Mouse (Mus musculus) midbrain, embryonic 14.5 days (tissue): ENCODE results near the gene Prdm16. TPM values are rescaled to one million over a fixed set of nuclear protein-coding genes. Genes with fewer than 3 reads are reported as not detected.

Source experiments
- ATAC-seq: fragments of 200-750 bp; cut with Nextera tagmentation; 2 replicates; pipeline ENCODE4 v1.8.0; 2017; ENCODE audit warnings: moderate number of reproducible peaks, moderate library complexity; ENCODE audit not compliant: low FRiP score, low TSS enrichment
- DNase-seq: peaks from one replicate; pipeline ENCODE4 v3.0.0-alpha.2; 2015
- H3K27ac ChIP-seq: fragments of 300-500 bp; sonication (generic); replicated peaks from 2 replicates; pipeline ENCODE4 v1.5.1; 2014; ENCODE audit warnings: mild to moderate bottlenecking, low read depth, low read length, moderate library complexity
- H3K27me3 ChIP-seq: fragments of 300-500 bp; sonication (generic); 2 replicates; pipeline ENCODE4 v1.6.1; 2014; ENCODE audit warnings: low read length, control low read depth, mixed read lengths; ENCODE audit not compliant: control insufficient read depth, insufficient read depth
- H3K36me3 ChIP-seq: fragments of 300-500 bp; sonication (generic); 2 replicates; pipeline ENCODE4 v1.6.1; 2014; ENCODE audit warnings: low read length, control low read depth; ENCODE audit not compliant: control insufficient read depth, insufficient read depth
- H3K4me1 ChIP-seq: fragments of 300-500 bp; sonication (generic); 2 replicates; pipeline ENCODE4 v1.6.1; 2014; ENCODE audit warnings: mild to moderate bottlenecking, antibody characterized with exemption, low read length, control low read depth; ENCODE audit not compliant: control insufficient read depth, insufficient read depth
- H3K4me2 ChIP-seq: fragments of 300-500 bp; sonication (generic); 2 replicates; pipeline ENCODE4 v1.6.1; 2014; ENCODE audit warnings: mild to moderate bottlenecking, low read length, moderate library complexity
- H3K4me3 ChIP-seq: fragments of 300-500 bp; sonication (generic); replicated peaks from 2 replicates; pipeline ENCODE4 v1.5.1; 2014; ENCODE audit warnings: low read depth, low read length
- H3K9ac ChIP-seq: fragments of 300-500 bp; sonication (generic); replicated peaks from 2 replicates; pipeline ENCODE4 v1.6.1; 2014; ENCODE audit warnings: mild to moderate bottlenecking, low read length, moderate library complexity
- H3K9me3 ChIP-seq: fragments of 300-500 bp; sonication (generic); 2 replicates; pipeline ENCODE4 v1.6.1; 2016; ENCODE audit warnings: low read length, control low read depth, mixed read lengths; ENCODE audit not compliant: control insufficient read depth
- WGBS: fragments of 180-500 bp; shearing (Covaris S2); extraction: QIAGEN DNeasy Blood & Tissue Kit; methylation state at CpG from one replicate; pipeline ENCODE4 v1.1.7; 2014; 5-methylcytosine and 5-hydroxymethylcytosine counted together
- polyA plus RNA-seq: library from polyadenylated mRNA; unstranded; fragments of >200 nt; fragmentation: Nextera tagmentation; extraction: Ambion mirVana; gene quantifications from 2 replicates; pipeline ENCODE4 v1.2.1, GENCODE M21; 2014

The Prdm16 gene
- polyA plus RNA-seq, 1 experiment from 2014 or later, result 10.1 TPM

DNA sequence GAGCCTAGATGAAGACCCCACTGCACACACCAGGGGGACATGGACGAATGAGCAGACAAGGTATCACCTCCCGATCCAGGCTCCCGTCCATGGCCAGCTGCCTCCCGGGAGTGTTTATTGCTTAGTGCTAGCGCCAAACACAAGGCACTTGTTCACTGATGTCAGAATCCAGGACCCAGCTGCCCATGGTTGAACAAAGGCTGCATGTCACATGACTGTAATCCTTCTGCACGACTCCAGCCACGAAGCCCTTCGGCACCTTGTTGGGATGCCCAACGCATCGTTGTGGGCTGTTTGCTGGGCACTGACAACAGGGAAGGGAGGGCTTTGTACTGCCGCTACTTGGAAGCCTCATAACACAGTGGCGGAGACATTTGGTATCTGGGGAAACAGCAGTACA, 300.9 kb downstream of the Prdm16 start, which contains the start of gene B230104I21Rik:
Gene B230104I21Rik (plus strand): TSS at position 367 of the 400 bp plus-strand sequence.
- Histone ChIP-seq H3K27ac (peak within 1 kb of the TSS; percentile 5; the same call in 1 of the 2 replicates), H3K9ac (0 out of 2 replicates have a peak within 1 kb of the TSS, but pooled peaks have one; percentile 29), H3K4me3 (peak within 1 kb of the TSS; percentile 5; the same call in 1 of the 2 replicates), H3K36me3 (no peaks in the 10 kb centered on the region), H3K9me3 (no peaks in the 10 kb centered on the region), H3K4me1 (peaks cover 26% of the 10 kb centered on the region), H3K4me2 (peak within 1 kb of the TSS; percentile 45), H3K27me3 (no peaks in the 10 kb centered on the region)
- ATAC-seq (peak; percentile 35; the same call in 1 of the 2 replicates), DNase-seq (peak; percentile 67)
- 35% methylated on average over 12 of the region's 12 CpGs for WGBS

- 0 out of 2 replicates have a peak overlapping the region, but pooled peaks have one; percentile 29 for H3K9ac ChIP-seq
- peak overlapping the region; percentile 5; the same call in 1 of the 2 replicates for H3K4me3 ChIP-seq
- DNase-seq (peak; percentile 80), ATAC-seq (no peak)
- no peaks in the 10 kb centered on the region for H3K27me3 ChIP-seq
- peak overlapping the region; percentile 45 for H3K4me2 ChIP-seq
- H3K9me3 ChIP-seq, result no peaks in the 10 kb centered on the region
- peaks cover 26% of the 10 kb centered on the region for H3K4me1 ChIP-seq
- H3K36me3 ChIP-seq, result no peaks in the 10 kb centered on the region
- 56% methylated on average over 48 of the region's 48 CpGs for WGBS
- 0 out of 2 replicates have a peak overlapping the region, but pooled peaks have one; percentile 5 for H3K27ac ChIP-seq
Observed at GRCm38 (mm10) chr4:154334699-154335402, 301.8 kb downstream of the Prdm16 start.

- no peak overlapping the region for H3K27ac ChIP-seq
- ATAC-seq (no peak), DNase-seq (no peak)
- peaks cover 26% of the 10 kb centered on the region for H3K4me1 ChIP-seq
- no peaks in the 10 kb centered on the region for H3K27me3 ChIP-seq
- no peak overlapping the region for H3K9ac ChIP-seq
- H3K36me3 ChIP-seq, result no peaks in the 10 kb centered on the region
- 74% methylated on average over 8 of the region's 8 CpGs for WGBS
- no peak overlapping the region for H3K4me2 ChIP-seq
- H3K9me3 ChIP-seq, result no peaks in the 10 kb centered on the region
- no peak overlapping the region for H3K4me3 ChIP-seq
Observed at GRCm38 (mm10) chr4:154333300-154333699, 303.4 kb downstream of the Prdm16 start.

DNA sequence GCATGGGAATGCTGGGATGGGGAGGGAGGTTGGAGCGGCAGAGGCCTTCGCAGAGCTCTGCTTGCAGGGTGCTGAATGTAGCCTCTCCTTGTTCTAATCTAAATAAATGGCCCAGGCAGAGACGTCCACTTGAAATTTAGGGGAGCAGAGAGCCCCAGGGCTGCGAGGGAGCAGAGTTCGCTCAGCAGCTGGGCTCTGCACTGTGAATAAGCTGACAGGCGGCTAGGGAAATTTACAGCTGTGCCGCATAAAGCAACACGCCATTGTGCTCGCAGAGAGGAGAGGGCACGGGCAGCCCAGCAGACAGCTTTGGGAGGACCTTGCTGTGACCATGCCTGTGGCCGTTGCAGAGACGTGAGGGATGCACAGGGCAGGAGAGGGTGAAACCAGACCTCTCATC, 305.4 kb downstream of the Prdm16 start:
- H3K27ac ChIP-seq, result no peak overlapping the region
- no peaks in the 10 kb centered on the region for H3K36me3 ChIP-seq
- WGBS, result 29% methylated on average over 12 of the region's 12 CpGs
- DNase-seq (peak; percentile 52), ATAC-seq (no peak)
- peaks cover 16% of the 10 kb centered on the region for H3K4me1 ChIP-seq
- H3K9me3 ChIP-seq, result no peaks in the 10 kb centered on the region
- no peaks in the 10 kb centered on the region for H3K27me3 ChIP-seq
- no peak overlapping the region for H3K4me2 ChIP-seq
- H3K9ac ChIP-seq, result no peak overlapping the region
- no peak overlapping the region for H3K4me3 ChIP-seq

DNA sequence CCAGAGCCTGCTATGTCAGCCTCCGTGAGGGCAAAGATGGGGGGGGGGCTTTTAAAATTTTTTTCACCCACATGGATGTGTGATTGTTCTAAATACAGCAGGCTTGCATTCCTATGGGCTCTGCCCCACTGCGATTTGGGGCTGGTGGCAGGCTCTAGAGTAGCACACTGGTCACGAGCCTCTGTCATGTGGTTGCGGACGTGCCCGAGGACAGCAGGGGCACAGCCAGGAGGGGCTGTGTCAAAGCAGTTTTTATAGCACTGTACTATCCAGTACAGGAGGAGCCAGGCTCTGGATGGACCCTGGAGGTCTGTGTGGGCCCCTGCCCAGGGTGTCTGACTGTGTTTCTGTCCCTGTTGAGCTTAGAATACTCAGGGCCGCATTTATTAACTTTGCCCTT, 306.7 kb downstream of the Prdm16 start:
- no peak overlapping the region for H3K9ac ChIP-seq
- no peaks in the 10 kb centered on the region for H3K36me3 ChIP-seq
- H3K4me1 ChIP-seq, result peaks cover 9% of the 10 kb centered on the region; the same call in 1 of the 2 replicates
- 90% methylated on average over 7 of the region's 7 CpGs for WGBS
- no peaks in the 10 kb centered on the region for H3K27me3 ChIP-seq
- no peak overlapping the region for H3K4me2 ChIP-seq
- no peak for ATAC-seq
- no peak overlapping the region for H3K4me3 ChIP-seq
- DNase-seq, result no peak
- H3K27ac ChIP-seq, result no peak overlapping the region
- H3K9me3 ChIP-seq, result no peaks in the 10 kb centered on the region

DNA sequence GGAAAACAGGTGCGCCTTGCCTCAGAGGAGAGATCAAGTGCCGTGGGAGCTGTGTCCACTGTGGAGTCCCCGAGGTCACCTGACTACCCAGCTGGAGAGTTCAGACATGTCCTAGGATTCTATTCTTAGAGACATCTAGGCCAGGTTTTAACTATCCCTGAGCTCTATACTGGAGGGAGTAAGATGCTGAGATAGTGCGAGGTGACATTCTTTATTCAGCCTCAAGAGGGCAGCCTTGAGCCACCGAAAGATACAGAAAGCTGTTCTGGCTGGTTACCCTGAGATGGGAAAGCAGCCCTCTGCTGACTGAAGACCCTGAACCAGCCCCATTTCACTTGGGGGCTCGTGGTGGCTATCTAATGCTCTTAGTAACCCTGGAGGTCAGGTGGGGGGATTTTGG, 307.8 kb downstream of the Prdm16 start:
- Histone ChIP-seq H3K9ac (no peak overlapping the region), H3K9me3 (no peaks in the 10 kb centered on the region), H3K36me3 (no peaks in the 10 kb centered on the region), H3K4me1 (peaks cover 6% of the 10 kb centered on the region; the same call in 1 of the 2 replicates), H3K4me3 (no peak overlapping the region), H3K4me2 (peak overlapping the region; percentile 7; the same call in 1 of the 2 replicates), H3K27ac (0 out of 2 replicates have a peak overlapping the region, but pooled peaks have one; percentile 26), H3K27me3 (no peaks in the 10 kb centered on the region)
- peak; percentile 91 for DNase-seq
- 5% methylated on average over 6 of the region's 6 CpGs for WGBS
- ATAC-seq, result peak; percentile 60

- 7% methylated on average over 19 of the region's 20 CpGs for WGBS
- no peak for ATAC-seq
- H3K27ac ChIP-seq, result no peak overlapping the region
Observed at GRCm38 (mm10) chr4:154328431-154328830, 308.2 kb downstream of the Prdm16 start.

GRCm38 (mm10) chr4:154325410-154325809, 311.3 kb downstream of the Prdm16 start:
- H3K9me3 ChIP-seq, result no peaks in the 10 kb centered on the region
- no peak for ATAC-seq

More at GRCm38 (mm10) chr4:154328431-154328830, 308.2 kb downstream of the Prdm16 start:
- no peaks in the 10 kb centered on the region for H3K27me3 ChIP-seq
- H3K36me3 ChIP-seq, result no peaks in the 10 kb centered on the region
- H3K4me2 ChIP-seq, result peak overlapping the region; percentile 7; the same call in 1 of the 2 replicates
- no peak overlapping the region for H3K9ac ChIP-seq
- H3K4me1 ChIP-seq, result peaks cover 6% of the 10 kb centered on the region; the same call in 1 of the 2 replicates
- DNase-seq, result no peak
- no peaks in the 10 kb centered on the region for H3K9me3 ChIP-seq
- no peak overlapping the region for H3K4me3 ChIP-seq

DNA sequence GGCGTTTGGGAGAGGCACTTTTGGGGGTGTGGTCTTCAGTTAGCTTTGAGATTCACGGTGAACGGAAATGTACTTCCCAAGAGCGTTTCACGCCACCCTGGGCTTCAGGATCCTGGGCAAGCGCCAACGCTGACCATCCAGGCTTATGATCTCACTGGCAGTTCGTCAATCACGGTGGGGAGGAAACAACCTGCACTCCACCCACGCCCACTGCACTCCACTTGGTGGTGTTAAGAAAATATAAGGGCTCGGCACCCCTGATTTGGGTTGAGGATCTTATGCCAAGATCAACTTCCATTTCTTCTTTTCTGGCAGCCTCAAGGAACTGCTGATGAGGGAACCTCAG, 323.1 kb downstream of the Prdm16 start:
- ATAC-seq, result no peak
- 84% methylated on average over 11 of the region's 11 CpGs for WGBS

More at GRCm38 (mm10) chr4:154325410-154325809, 311.3 kb downstream of the Prdm16 start:
- Histone ChIP-seq H3K9ac (no peak overlapping the region), H3K4me2 (no peak overlapping the region), H3K36me3 (no peaks in the 10 kb centered on the region), H3K27ac (no peak overlapping the region), H3K4me3 (no peak overlapping the region), H3K4me1 (no peaks in the 10 kb centered on the region), H3K27me3 (no peaks in the 10 kb centered on the region)
- 66% methylated on average over 4 of the region's 4 CpGs for WGBS
- DNase-seq, result no peak

More for the DNA sequence above, 323.1 kb downstream of the Prdm16 start:
- no peaks in the 10 kb centered on the region for H3K9me3 ChIP-seq
- no peaks in the 10 kb centered on the region for H3K27me3 ChIP-seq
- no peaks in the 10 kb centered on the region for H3K4me1 ChIP-seq
- no peak overlapping the region for H3K9ac ChIP-seq
- no peak overlapping the region for H3K4me2 ChIP-seq
- DNase-seq, result no peak
- no peaks in the 10 kb centered on the region for H3K36me3 ChIP-seq
- H3K27ac ChIP-seq, result no peak overlapping the region
- no peak overlapping the region for H3K4me3 ChIP-seq
